Mouse (Mus musculus): ENCODE data around the gene Disc1. TPM values are rescaled to one million over a fixed set of nuclear protein-coding genes. Genes with fewer than 3 reads are reported as not detected.

Disc1 gene
- total RNA-seq, 2 experiments from 2014 or later: 0.84 to 1.3 TPM

- DNase-seq: no peak
- Histone ChIP-seq H3K4me3 (peak overlapping the region; percentile 33; the same call in 1 of the 2 replicates), H3K27ac (peak overlapping the region; percentile 81)
- intact Hi-C loops (cut with DNase I): loop anchor here (5.0 kb wide), 2 partner anchors 38 to 88 kb away; no protein-coding TSS in a partner anchor
- no peak for TF ChIP-seq CTCF (IDR thresholded peaks at IDR 0.05)
Measured at GRCm38 (mm10) chr8:125199197-125199939, 145.4 kb downstream of the Disc1 start.

- intact Hi-C loops (cut with DNase I): no loop called here
- no peak for TF ChIP-seq CTCF (IDR thresholded peaks at IDR 0.05)
- no peak for DNase-seq
- H3K27ac ChIP-seq: peak overlapping the region; percentile 81
- H3K4me3 ChIP-seq: no peak overlapping the region
Measured at GRCm38 (mm10) chr8:125200273-125200863, 146.4 kb downstream of the Disc1 start.

GRCm38 (mm10) chr8:125201650-125202049 lies 147.7 kb downstream of the Disc1 start:
- DNase-seq: no peak
- intact Hi-C loops (cut with DNase I): no loop called here

GRCm38 (mm10) chr8:125203016-125203415 lies 149.0 kb downstream of the Disc1 start:
- TF ChIP-seq CTCF (IDR thresholded peaks at IDR 0.05): no peak
- Histone ChIP-seq H3K27ac (no peak overlapping the region), H3K4me3 (no peak overlapping the region)
- intact Hi-C loops (cut with DNase I): no loop called here
- DNase-seq: no peak

More at GRCm38 (mm10) chr8:125201650-125202049, 147.7 kb downstream of the Disc1 start:
- no peak for TF ChIP-seq CTCF (IDR thresholded peaks at IDR 0.05)
- H3K27ac ChIP-seq: no peak overlapping the region
- H3K4me3 ChIP-seq: no peak overlapping the region

- H3K27ac ChIP-seq: no peak overlapping the region
- no peak overlapping the region for H3K4me3 ChIP-seq
- no peak for DNase-seq
- intact Hi-C loops (cut with DNase I): no loop called here
- no peak for TF ChIP-seq CTCF (IDR thresholded peaks at IDR 0.05)
Measured at GRCm38 (mm10) chr8:125205556-125205955, 151.6 kb downstream of the Disc1 start.

- intact Hi-C loops (cut with DNase I): no loop called here
- DNase-seq: no peak
Measured at GRCm38 (mm10) chr8:125206391-125206790, 152.4 kb downstream of the Disc1 start.

GRCm38 (mm10) chr8:125206962-125207361 lies 153.0 kb downstream of the Disc1 start:
- intact Hi-C loops (cut with DNase I): no loop called here
- TF ChIP-seq CTCF (IDR thresholded peaks at IDR 0.05): no peak
- no peak for DNase-seq
- H3K27ac ChIP-seq: no peak overlapping the region
- no peak overlapping the region for H3K4me3 ChIP-seq

More at GRCm38 (mm10) chr8:125206391-125206790, 152.4 kb downstream of the Disc1 start:
- Histone ChIP-seq H3K4me3 (no peak overlapping the region), H3K27ac (no peak overlapping the region)
- TF ChIP-seq CTCF (IDR thresholded peaks at IDR 0.05): no peak

GRCm38 (mm10) chr8:125212619-125213167 lies 158.7 kb downstream of the Disc1 start:
- 0 out of 2 replicates have a peak overlapping the region, but pooled peaks have one; percentile 13 for H3K27ac ChIP-seq
- DNase-seq: peak; percentile 47
- no peak overlapping the region; the same call in 1 of the 2 replicates for H3K4me3 ChIP-seq
- no peak for TF ChIP-seq CTCF (IDR thresholded peaks at IDR 0.05)
- intact Hi-C loops (cut with DNase I): no loop called here

GRCm38 (mm10) chr8:125217902-125218581 lies 164.0 kb downstream of the Disc1 start:
- Histone ChIP-seq H3K4me3 (peak overlapping the region; percentile 45), H3K27ac (peak overlapping the region; percentile 53)
- no peak for TF ChIP-seq CTCF (IDR thresholded peaks at IDR 0.05)
- intact Hi-C loops (cut with DNase I): no loop called here
- DNase-seq: no peak

- H3K27ac ChIP-seq: peak overlapping the region; percentile 53; the same call in 1 of the 2 replicates
- TF ChIP-seq CTCF (IDR thresholded peaks at IDR 0.05): no peak
- no peak for DNase-seq
- intact Hi-C loops (cut with DNase I): no loop called here
- peak overlapping the region; percentile 45; the same call in 1 of the 2 replicates for H3K4me3 ChIP-seq
Measured at GRCm38 (mm10) chr8:125218669-125219068, 164.7 kb downstream of the Disc1 start.

- intact Hi-C loops (cut with DNase I): no loop called here
- no peak for DNase-seq
- Histone ChIP-seq H3K27ac (no peak overlapping the region), H3K4me3 (no peak overlapping the region)
- no peak for TF ChIP-seq CTCF (IDR thresholded peaks at IDR 0.05)
Measured at GRCm38 (mm10) chr8:125220608-125221007, 166.6 kb downstream of the Disc1 start.

- no peak for TF ChIP-seq CTCF (IDR thresholded peaks at IDR 0.05)
- intact Hi-C loops (cut with DNase I): no loop called here
- Histone ChIP-seq H3K27ac (no peak overlapping the region), H3K4me3 (no peak overlapping the region)
- no peak for DNase-seq
Measured at GRCm38 (mm10) chr8:125221062-125221461, 167.1 kb downstream of the Disc1 start.
